Mouse (Mus musculus): ENCODE data around the gene Smim8.

The Smim8 gene

GRCm38 (mm10) chr4:34719421-34719820, 58.8 kb downstream of the Smim8 start:
- no peak for DNase-seq (ENCODE audit: low spot score)

Measured in embryo, embryonic 10.5 days (tissue).